12 mouse cellular contexts compared by ENCODE assay signal in the genomic region with DNA sequence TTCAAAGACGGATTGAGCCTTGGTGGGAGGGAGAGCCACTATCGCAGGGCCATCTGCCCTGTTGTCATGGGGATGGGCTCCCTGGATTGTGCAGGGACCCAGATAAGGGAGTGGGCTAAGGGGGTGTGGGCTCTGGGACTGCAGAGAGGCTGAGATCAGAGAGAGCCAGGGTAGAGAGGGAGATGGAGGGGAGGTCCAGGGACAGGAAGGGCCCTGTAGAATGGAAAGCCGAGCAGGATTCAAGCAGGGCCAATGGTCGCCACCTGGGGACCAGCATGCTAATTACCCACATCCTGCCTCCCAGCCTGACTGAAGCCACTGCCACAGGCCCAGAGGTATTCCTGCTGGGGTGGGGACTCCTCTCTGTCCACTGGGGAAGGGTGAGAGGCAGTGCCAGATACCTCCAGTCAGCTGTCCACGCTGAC. TPM values are rescaled to one million over a fixed set of nuclear protein-coding genes. Genes with fewer than 3 reads are reported as not detected.
DNase-seq lines count a peak whose midpoint lies in the region; ATAC-seq and TF ChIP-seq lines count a peak whose summit lies in the region.
"Had no signal": no experiment of that assay in that cellular context is flagged by ENCODE, and none has a peak within 500 bp of the region (broad histone marks: within the 10 kb centered on the region; RNA-seq: fewer than 3 reads in every experiment).

No protein-coding gene starts in this region.

- 0 out of 2 replicates have a peak, but pooled peaks have one; percentile 17 for TF ChIP-seq CTCF in kidney, postnatal 0 days (IDR thresholded peaks at IDR 0.05; ENCODE audit: low read depth)
- TF ChIP-seq CTCF in brain, embryonic 14.5 days (IDR thresholded peaks at IDR 0.05; ENCODE audit: borderline replicate concordance, extremely low read depth, insufficient read depth, insufficient read length), result no peak
- TF ChIP-seq CTCF in forebrain, postnatal 0 days (IDR thresholded peaks at IDR 0.05; ENCODE audit: low read depth), result no peak

- WGBS in kidney, postnatal 0 days, result 19% methylated on average over 5 of the region's 5 CpGs
- WGBS in kidney, embryonic 15.5 days, result 20% methylated on average over 5 of the region's 5 CpGs
- 25% methylated on average over 5 of the region's 5 CpGs for WGBS in forebrain, postnatal 0 days
- WGBS in midbrain, embryonic 12.5 days, result 10% methylated on average over 5 of the region's 5 CpGs
- WGBS in heart, embryonic 12.5 days, result 18% methylated on average over 5 of the region's 5 CpGs

- no peak for TF ChIP-seq POLR2A in brain, embryonic 14.5 days (IDR thresholded peaks at IDR 0.05; ENCODE audit: borderline replicate concordance, extremely low read depth, insufficient read depth, insufficient read length, poor library complexity, severe bottlenecking)

- DNase-seq in kidney, postnatal 0 days (ENCODE audit: low spot score), result no peak
- DNase-seq in brain, embryonic 14.5 days (ENCODE audit: low read depth), result peak; percentile 52
- no peak for DNase-seq in forebrain, postnatal 0 days
- no peak for DNase-seq in left cerebral cortex, adult 11 months (ENCODE audit: low spot score)
- DNase-seq in kidney, adult 9 months, result no peak

- ATAC-seq in kidney, postnatal 0 days (replicated peaks; ENCODE audit: low FRiP score, low read depth), result 0 out of 2 replicates have a peak, but pooled peaks have one; percentile 10
- no peak; the same call in 1 of the 2 replicates for ATAC-seq in kidney, embryonic 15.5 days (replicated peaks; ENCODE audit: low FRiP score)
- ATAC-seq in forebrain, postnatal 0 days, result peak; percentile 58
- peak; percentile 81 for ATAC-seq in midbrain, embryonic 12.5 days (ENCODE audit: low FRiP score, low read depth)
- no peak for ATAC-seq in heart, embryonic 12.5 days (ENCODE audit: insufficient number of reproducible peaks, low FRiP score)
- ATAC-seq: CD4-positive, CD25-positive, alpha-beta regulatory T cell, adult 4 months had no signal

- H3K9me3 ChIP-seq in kidney, postnatal 0 days (replicated peaks; ENCODE audit: low read length), result no peaks in the 10 kb centered on the region
- H3K9me3 ChIP-seq in kidney, embryonic 15.5 days (replicated peaks), result no peaks in the 10 kb centered on the region
- no peaks in the 10 kb centered on the region for H3K9me3 ChIP-seq in forebrain, postnatal 0 days (ENCODE audit: low read length)
- no peaks in the 10 kb centered on the region for H3K9me3 ChIP-seq in midbrain, embryonic 12.5 days
- H3K9me3 ChIP-seq in heart, embryonic 12.5 days (replicated peaks), result no peaks in the 10 kb centered on the region

- H3K4me3 ChIP-seq in kidney, postnatal 0 days (replicated peaks; ENCODE audit: low read depth, low read length), result no peak overlapping the region
- no peak overlapping the region for H3K4me3 ChIP-seq in kidney, embryonic 15.5 days (replicated peaks)
- no peak overlapping the region for H3K4me3 ChIP-seq in forebrain, postnatal 0 days (ENCODE audit: low read depth, low read length)
- H3K4me3 ChIP-seq in midbrain, embryonic 12.5 days, result no peak overlapping the region
- H3K4me3 ChIP-seq in heart, embryonic 12.5 days, result no peak overlapping the region

- no peak overlapping the region for H3K27ac ChIP-seq in kidney, postnatal 0 days
- H3K27ac ChIP-seq in kidney, embryonic 15.5 days, result no peak overlapping the region
- H3K27ac ChIP-seq in forebrain, postnatal 0 days (ENCODE audit: low read depth, low read length), result no peak overlapping the region
- 0 out of 2 replicates have a peak overlapping the region, but pooled peaks have one; percentile 39 for H3K27ac ChIP-seq in midbrain, embryonic 12.5 days (replicated peaks)
- no peak overlapping the region for H3K27ac ChIP-seq in heart, embryonic 12.5 days (ENCODE audit: poor library complexity, severe bottlenecking)

- H3K4me1 ChIP-seq in kidney, postnatal 0 days (replicated peaks; ENCODE audit: insufficient read depth, low read length), result no peaks in the 10 kb centered on the region
- peaks cover 33% of the 10 kb centered on the region for H3K4me1 ChIP-seq in kidney, embryonic 15.5 days
- no peaks in the 10 kb centered on the region for H3K4me1 ChIP-seq in forebrain, postnatal 0 days (ENCODE audit: insufficient read depth)
- peaks cover 10% of the 10 kb centered on the region for H3K4me1 ChIP-seq in midbrain, embryonic 12.5 days
- H3K4me1 ChIP-seq in heart, embryonic 12.5 days (replicated peaks), result no peaks in the 10 kb centered on the region

- no peak overlapping the region for H3K9ac ChIP-seq in kidney, postnatal 0 days (ENCODE audit: low read depth, low read length)
- H3K9ac ChIP-seq in kidney, embryonic 15.5 days, result no peak overlapping the region
- H3K9ac ChIP-seq in forebrain, postnatal 0 days, result no peak overlapping the region
- H3K9ac ChIP-seq in midbrain, embryonic 12.5 days (replicated peaks), result no peak overlapping the region
- no peak overlapping the region for H3K9ac ChIP-seq in heart, embryonic 12.5 days

- H3K36me3 ChIP-seq in kidney, postnatal 0 days (ENCODE audit: insufficient read depth, low read length), result no peaks in the 10 kb centered on the region
- H3K36me3 ChIP-seq in kidney, embryonic 15.5 days, result no peaks in the 10 kb centered on the region
- H3K36me3 ChIP-seq in forebrain, postnatal 0 days (ENCODE audit: insufficient read depth), result no peaks in the 10 kb centered on the region
- no peaks in the 10 kb centered on the region for H3K36me3 ChIP-seq in midbrain, embryonic 12.5 days
- H3K36me3 ChIP-seq in heart, embryonic 12.5 days, result no peaks in the 10 kb centered on the region

- H3K4me2 ChIP-seq in kidney, postnatal 0 days (ENCODE audit: low read length), result no peak overlapping the region
- H3K4me2 ChIP-seq in kidney, embryonic 15.5 days, result no peak overlapping the region
- H3K4me2 ChIP-seq in forebrain, postnatal 0 days (ENCODE audit: low read depth), result no peak overlapping the region
- H3K4me2 ChIP-seq in midbrain, embryonic 12.5 days (replicated peaks), result no peak overlapping the region
- H3K4me2 ChIP-seq in heart, embryonic 12.5 days, result no peak overlapping the region

- H3K27me3 ChIP-seq in kidney, postnatal 0 days (ENCODE audit: insufficient read depth, low read length), result no peaks in the 10 kb centered on the region
- peaks cover 3% of the 10 kb centered on the region; the same call in 1 of the 2 replicates for H3K27me3 ChIP-seq in kidney, embryonic 15.5 days
- H3K27me3 ChIP-seq in forebrain, postnatal 0 days (ENCODE audit: insufficient read depth, low read length), result no peaks in the 10 kb centered on the region
- H3K27me3 ChIP-seq in midbrain, embryonic 12.5 days, result peaks cover 39% of the 10 kb centered on the region
- H3K27me3 ChIP-seq in heart, embryonic 12.5 days (replicated peaks), result peaks cover 54% of the 10 kb centered on the region

RNA-seq across cellular contexts. Expression of a gene that starts 4.5 kb away (rescaled TPM):
- polyA plus RNA-seq in kidney, postnatal 0 days (2015; fragmentation: Nextera tagmentation; extraction: Ambion mirVana), result not detected in 2 replicates
- polyA plus RNA-seq in kidney, embryonic 15.5 days (2015; fragmentation: Nextera tagmentation; extraction: Ambion mirVana), result not detected in 2 replicates
- not detected in 2 replicates for polyA plus RNA-seq in brain, embryonic 14.5 days (2012; rRNA removed)
- not detected in 2 replicates for total RNA-seq in forebrain, postnatal 0 days (2014; rRNA removed)
- not detected in 2 replicates for polyA plus RNA-seq in forebrain, postnatal 0 days (2015; fragmentation: Nextera tagmentation; extraction: Ambion mirVana)
- polyA plus RNA-seq in midbrain, embryonic 12.5 days (2016; fragmentation: Nextera tagmentation; extraction: Ambion mirVana), result not detected in 2 replicates
- polyA plus RNA-seq in heart, embryonic 12.5 days (2016; fragmentation: Nextera tagmentation; extraction: Ambion mirVana), result not detected in 2 replicates
- polyA plus RNA-seq: CD4-positive, CD25-positive, alpha-beta regulatory T cell, adult 4 months; heart, embryonic 14.5 days; limb, embryonic 14.5 days; thymus, postnatal 0 days had no signal

RNA-seq across cellular contexts. Expression of a gene that starts 32.9 kb away (rescaled TPM):
- 56.3 and 64.3 TPM in 2 replicates for polyA plus RNA-seq in kidney, postnatal 0 days (2015; fragmentation: Nextera tagmentation; extraction: Ambion mirVana)
- 42.1 and 59.5 TPM in 2 replicates for polyA plus RNA-seq in kidney, embryonic 15.5 days (2015; fragmentation: Nextera tagmentation; extraction: Ambion mirVana)
- 11.4 and 15.6 TPM in 2 replicates for polyA plus RNA-seq in brain, embryonic 14.5 days (2012; rRNA removed)
- 1.2 and 2.3 TPM in 2 replicates for total RNA-seq in forebrain, postnatal 0 days (2014; rRNA removed)
- polyA plus RNA-seq in forebrain, postnatal 0 days (2015; fragmentation: Nextera tagmentation; extraction: Ambion mirVana), result 4.6 and 5.6 TPM in 2 replicates
- polyA plus RNA-seq in midbrain, embryonic 12.5 days (2016; fragmentation: Nextera tagmentation; extraction: Ambion mirVana), result 38.7 and 45.5 TPM in 2 replicates
- polyA plus RNA-seq in heart, embryonic 12.5 days (2016; fragmentation: Nextera tagmentation; extraction: Ambion mirVana), result 20.8 and 21.3 TPM in 2 replicates

Comparison
In these comparisons a context has a peak if more than half of its experiments do, and no peak if none do; other contexts are left out.
1. ATAC-seq: peak in kidney, postnatal 0 days (single experiment), forebrain, postnatal 0 days (single experiment) and midbrain, embryonic 12.5 days (single experiment); none in kidney, embryonic 15.5 days (single experiment) and heart, embryonic 12.5 days (single experiment).